Mouse (Mus musculus) megakaryocyte progenitor cell, adult 5-6 weeks (primary cell): ENCODE measurements at regions not wholly inside any gene's neighbourhood (a gene's known extent, or its start where the extent isn't known, plus 50 kb on each side); places are given as distances from the start of the nearest gene placed in this dataset.

Source experiments
- ATAC-seq: replicated peaks from 2 replicates; pipeline ENCODE4 v1.8.0; 2016; ENCODE audit warnings: mild to moderate bottlenecking, moderate TSS enrichment, inconsistent platforms; ENCODE audit not compliant: poor library complexity

- ATAC-seq, result no peak
Observed at GRCm38 (mm10) chr9:33901313-33902076, 584.2 kb upstream of the Kirrel3 start.

- ATAC-seq, result no peak
Observed at GRCm38 (mm10) chr9:33903991-33904570, 581.6 kb upstream of the Kirrel3 start.

- ATAC-seq, result no peak
Observed at GRCm38 (mm10) chr9:33914919-33915318, 570.8 kb upstream of the Kirrel3 start.

- no peak for ATAC-seq
Observed at GRCm38 (mm10) chr9:33915349-33916056, 570.2 kb upstream of the Kirrel3 start.

GRCm38 (mm10) chr9:33930286-33930685 lies 555.4 kb upstream of the Kirrel3 start:
- ATAC-seq, result no peak

- ATAC-seq, result no peak
Observed at GRCm38 (mm10) chr9:33934071-33934470, 551.6 kb upstream of the Kirrel3 start.

GRCm38 (mm10) chr9:33954319-33954718 lies 531.4 kb upstream of the Kirrel3 start:
- ATAC-seq, result no peak
